Mouse (Mus musculus): ENCODE data around the gene Spon2. TPM values are rescaled to one million over a fixed set of nuclear protein-coding genes. Genes with fewer than 3 reads are reported as not detected.

Gene Spon2
- polyA plus RNA-seq, 1 experiment from 2014 or later = 2.8 TPM

Other genes with a start within 250 kb of the Spon2 start
- gene Ywhah, start 199.6 kb downstream of the Spon2 start, polyA plus RNA-seq (2016; fragmentation: Nextera tagmentation; extraction: Ambion mirVana) = 387 and 397 TPM in 2 replicates
- gene Slc5a1, start 114.2 kb downstream of the Spon2 start, polyA plus RNA-seq (2016; fragmentation: Nextera tagmentation; extraction: Ambion mirVana) = not detected in 2 replicates
- 440 and 473 TPM in 2 replicates for gene Ctbp1, start 56.5 kb upstream of the Spon2 start, polyA plus RNA-seq (2016; fragmentation: Nextera tagmentation; extraction: Ambion mirVana)
- gene Maea, start 117.1 kb upstream of the Spon2 start, polyA plus RNA-seq (2016; fragmentation: Nextera tagmentation; extraction: Ambion mirVana) = 161 and 162 TPM in 2 replicates
- 6.0 and 8.6 TPM in 2 replicates for gene Uvssa, start 160.1 kb upstream of the Spon2 start, polyA plus RNA-seq (2016; fragmentation: Nextera tagmentation; extraction: Ambion mirVana)
- gene Nkx1-1, start 215.5 kb upstream of the Spon2 start, polyA plus RNA-seq (2016; fragmentation: Nextera tagmentation; extraction: Ambion mirVana) = not detected in 2 replicates